Mouse (Mus musculus) layer of hippocampus, adult 9-10 months (tissue): Measurements from ENCODE around the gene Stfa2.
"Not testable (repeated sequence)": the region's sequence is repeated elsewhere in the genome, so short reads cannot be mapped to it uniquely, and the experiment has no call there.

Experiments
- DNase-seq: peaks from one replicate; pipeline ENCODE4 v3.0.0; 2022; ENCODE audit warnings: low spot score

The Stfa2 gene

DNA sequence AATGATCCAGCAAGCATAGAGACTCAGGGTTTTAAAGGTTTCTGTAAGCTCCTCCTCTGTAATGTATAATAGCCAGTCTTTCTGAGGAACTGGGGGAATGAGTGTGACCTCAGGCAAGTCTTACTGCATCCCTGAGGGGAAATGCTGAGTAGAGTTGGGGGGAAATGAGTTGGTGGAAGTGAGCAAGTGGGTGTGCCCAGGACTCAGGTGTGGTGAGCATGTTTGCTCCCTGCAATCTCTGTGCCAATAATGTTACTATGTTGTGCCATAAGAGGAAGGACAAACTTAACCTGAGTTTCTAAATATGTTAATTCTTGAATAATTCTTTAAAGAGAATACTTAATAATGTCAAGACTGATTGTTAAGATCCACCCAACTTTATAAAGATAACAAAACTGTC, at the start of gene Stfa2:
TSS of gene Stfa2 (minus strand) at position 101 of the 400 bp plus-strand sequence.
- no peak for DNase-seq

DNA sequence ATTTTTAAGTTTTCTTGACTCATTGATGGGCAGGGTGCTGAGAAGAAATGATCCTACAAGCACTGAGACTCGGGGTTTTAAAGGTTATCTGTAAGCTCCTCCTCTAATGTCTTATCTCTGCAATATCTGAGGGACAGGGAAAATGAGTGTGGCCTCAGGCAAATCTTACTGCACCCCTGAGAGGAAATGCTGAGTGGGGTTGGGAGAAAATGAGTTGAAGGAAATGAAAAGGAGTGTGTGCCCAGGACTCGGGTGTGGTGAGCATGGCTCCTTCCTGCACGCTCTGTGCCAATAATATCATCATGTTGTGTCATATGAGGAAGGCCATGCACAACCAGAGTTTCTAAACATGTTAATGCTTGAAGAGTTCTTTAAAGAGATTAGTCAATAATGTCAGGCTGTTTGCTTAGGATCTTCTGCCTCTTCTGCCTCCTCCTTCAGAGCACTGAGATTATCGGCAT, 47.1 kb upstream of the Stfa2 start, which contains the start of gene Stfa3:
TSS of gene Stfa3 (minus strand) at position 51 of the 461 bp plus-strand sequence.
- DNase-seq, result no peak

DNA sequence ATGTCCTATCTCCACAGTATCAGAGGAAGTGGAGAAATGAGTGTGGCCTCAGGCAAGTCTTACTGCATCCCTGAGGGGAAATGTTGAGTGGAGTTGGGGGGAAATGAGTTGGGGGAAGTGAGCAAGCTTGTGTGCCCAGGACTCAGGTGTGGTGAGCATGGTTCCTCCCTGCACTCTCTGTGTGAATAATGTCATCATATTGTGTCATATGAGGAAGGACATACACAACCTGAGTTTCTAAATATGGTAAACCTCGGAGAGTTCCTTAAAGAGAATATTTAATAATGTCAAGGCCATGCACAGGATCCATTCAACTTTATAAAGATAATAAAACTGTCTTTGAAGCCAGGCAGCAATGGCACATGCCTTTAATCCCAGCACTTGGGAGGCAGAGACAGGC, 12.7 kb upstream of the Stfa2 start:
- not testable (repeated sequence) for DNase-seq

DNA sequence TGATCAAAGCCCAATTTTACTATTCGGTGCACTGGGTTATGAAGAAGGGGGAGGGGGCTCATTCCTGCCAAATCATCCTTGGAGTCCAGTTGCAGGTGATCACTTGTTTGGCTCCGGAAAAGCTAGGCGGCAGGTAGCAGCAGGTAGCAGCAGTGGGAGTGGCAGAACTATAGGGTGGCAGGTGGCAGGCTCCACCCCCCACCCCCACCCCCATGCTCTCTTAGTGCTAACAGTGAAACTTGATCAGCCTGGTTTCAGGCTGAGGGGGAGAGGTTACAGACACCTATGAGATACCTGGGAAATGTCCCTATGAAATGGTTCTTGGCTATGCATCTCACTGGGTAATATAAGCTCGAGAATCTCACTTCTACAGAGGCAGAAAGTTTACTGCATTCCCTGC, 19.2 kb downstream of the Stfa2 start:
- DNase-seq, result no peak

DNA sequence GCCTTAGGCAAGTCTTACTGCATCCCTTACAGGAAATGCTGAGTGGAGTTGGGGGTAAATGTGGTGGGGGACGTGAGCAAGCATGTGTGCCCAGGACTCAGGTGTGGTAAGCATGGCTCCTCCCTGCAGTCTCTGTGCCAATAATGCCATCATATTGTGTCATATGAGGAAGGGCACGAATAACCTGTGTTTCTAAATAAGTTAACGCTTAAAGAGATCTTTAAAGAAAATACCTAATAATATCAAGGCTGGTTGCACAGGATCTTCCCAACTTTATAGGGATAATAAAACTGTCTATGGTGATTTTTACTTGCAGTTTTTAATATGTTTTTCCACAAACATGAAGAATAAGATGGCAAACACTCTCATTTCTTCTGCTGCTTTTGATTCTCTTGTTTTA, 40.6 kb downstream of the Stfa2 start, which contains the start of gene BC100530:
TSS of gene BC100530 (minus strand) at position 101 of the 400 bp plus-strand sequence.
- DNase-seq, result not testable (repeated sequence)
